Mouse (Mus musculus) hindbrain, embryonic 12.5 days (tissue): Measurements from ENCODE around the gene Nrxn2. TPM values are rescaled to one million over a fixed set of nuclear protein-coding genes. Genes with fewer than 3 reads are reported as not detected.

Experiments
- ATAC-seq: fragments of 200-750 bp; cut with Nextera tagmentation; 2 replicates; pipeline ENCODE4 v1.8.0; 2017; ENCODE audit warnings: moderate TSS enrichment; ENCODE audit not compliant: low FRiP score
- H3K27ac ChIP-seq: fragments of 300-500 bp; sonication (generic); 2 replicates; pipeline ENCODE4 v1.5.1; 2016; ENCODE audit warnings: mild to moderate bottlenecking
- H3K27me3 ChIP-seq: fragments of 300-500 bp; sonication (generic); 2 replicates; pipeline ENCODE4 v1.6.1; 2016; ENCODE audit warnings: mild to moderate bottlenecking
- H3K36me3 ChIP-seq: fragments of 300-500 bp; sonication (generic); 2 replicates; pipeline ENCODE4 v1.6.1; 2016; ENCODE audit warnings: mild to moderate bottlenecking
- H3K4me1 ChIP-seq: fragments of 300-500 bp; sonication (generic); 2 replicates; pipeline ENCODE4 v1.6.1; 2016
- H3K4me2 ChIP-seq: fragments of 300-500 bp; sonication (generic); replicated peaks from 2 replicates; pipeline ENCODE4 v1.6.1; 2016; ENCODE audit warnings: mild to moderate bottlenecking
- H3K4me3 ChIP-seq: fragments of 300-500 bp; sonication (generic); 2 replicates; pipeline ENCODE4 v1.5.1; 2016; ENCODE audit warnings: mild to moderate bottlenecking
- H3K9ac ChIP-seq: fragments of 300-500 bp; sonication (generic); 2 replicates; pipeline ENCODE4 v1.6.1; 2016; ENCODE audit warnings: mild to moderate bottlenecking, moderate library complexity
- H3K9me3 ChIP-seq: fragments of 300-500 bp; sonication (generic); replicated peaks from 2 replicates; pipeline ENCODE4 v1.6.1; 2016; ENCODE audit warnings: mild to moderate bottlenecking
- WGBS: fragments of 180-500 bp; shearing (Covaris S2); methylation state at CpG from one replicate; pipeline ENCODE4 v1.1.7; 2016; 5-methylcytosine and 5-hydroxymethylcytosine counted together
- polyA plus RNA-seq: library from polyadenylated mRNA; unstranded; fragments of >200 nt; fragmentation: Nextera tagmentation; extraction: Ambion mirVana; gene quantifications from 2 replicates; pipeline ENCODE4 v1.2.1, GENCODE M21; 2016

Nrxn2 gene
- polyA plus RNA-seq, 1 experiment from 2014 or later = 21.3 TPM

DNA sequence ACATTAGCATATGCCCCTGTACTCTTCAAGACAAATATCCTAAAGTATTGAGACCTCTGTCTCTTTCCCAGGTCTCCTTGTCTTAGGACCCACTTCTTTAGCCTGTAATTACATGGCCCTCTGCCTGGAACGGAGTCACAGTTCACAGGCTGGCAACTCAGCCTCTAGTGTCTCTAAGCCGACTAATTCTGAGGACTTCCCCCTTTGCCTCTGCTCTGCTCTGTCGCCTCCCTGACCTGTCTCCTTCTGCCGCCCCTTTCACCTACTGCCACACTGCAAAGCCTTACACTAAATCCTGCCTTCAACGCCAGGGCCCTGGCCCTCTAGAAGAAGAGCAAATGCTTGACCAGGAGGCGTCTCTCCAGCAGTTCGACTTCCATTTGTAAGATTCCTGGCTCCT, 125.0 kb downstream of the Nrxn2 start:
- H3K27me3 ChIP-seq = no peaks in the 10 kb centered on the region
- H3K36me3 ChIP-seq = no peaks in the 10 kb centered on the region
- no peak overlapping the region for H3K4me2 ChIP-seq
- no peaks in the 10 kb centered on the region for H3K9me3 ChIP-seq
- no peaks in the 10 kb centered on the region; the same call in 1 of the 2 replicates for H3K4me1 ChIP-seq
- 51% methylated on average over 7 of the region's 7 CpGs for WGBS
- no peak overlapping the region for H3K27ac ChIP-seq
- H3K9ac ChIP-seq = no peak overlapping the region
- H3K4me3 ChIP-seq = no peak overlapping the region
- no peak for ATAC-seq

- ATAC-seq = no peak
- H3K4me3 ChIP-seq = no peak overlapping the region
- no peak overlapping the region for H3K27ac ChIP-seq
- H3K9me3 ChIP-seq = no peaks in the 10 kb centered on the region
- H3K4me1 ChIP-seq = peaks cover 3% of the 10 kb centered on the region; the same call in 1 of the 2 replicates
- H3K9ac ChIP-seq = no peak overlapping the region
- H3K27me3 ChIP-seq = no peaks in the 10 kb centered on the region
- WGBS = 87% methylated on average over 13 of the region's 13 CpGs
- H3K4me2 ChIP-seq = no peak overlapping the region
- no peaks in the 10 kb centered on the region for H3K36me3 ChIP-seq
Measured at GRCm38 (mm10) chr19:6544712-6545111, 126.2 kb downstream of the Nrxn2 start.

DNA sequence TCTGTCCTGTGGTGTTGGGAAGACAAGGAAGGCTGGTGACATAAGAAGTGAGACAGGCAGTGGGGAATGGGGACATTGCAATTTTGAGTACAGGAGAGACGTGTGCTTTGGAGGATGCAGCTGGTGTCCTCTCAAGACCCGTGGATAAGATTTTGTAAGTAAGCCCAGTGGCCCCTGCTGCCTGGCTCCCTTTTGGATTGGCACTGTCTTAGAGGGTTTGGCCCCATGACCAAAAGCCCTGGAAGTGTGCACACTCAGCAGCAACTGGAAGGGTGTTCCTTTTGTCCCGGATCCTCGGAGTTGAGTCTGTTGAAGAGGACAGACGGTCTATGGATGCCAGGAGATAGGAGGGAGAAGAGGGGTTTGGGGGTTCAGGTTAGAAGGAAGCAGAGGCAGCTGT, 127.0 kb downstream of the Nrxn2 start:
- Histone ChIP-seq H3K27ac (no peak overlapping the region), H3K9ac (no peak overlapping the region), H3K27me3 (no peaks in the 10 kb centered on the region), H3K9me3 (no peaks in the 10 kb centered on the region), H3K36me3 (no peaks in the 10 kb centered on the region), H3K4me2 (no peak overlapping the region), H3K4me1 (peaks cover 3% of the 10 kb centered on the region; the same call in 1 of the 2 replicates), H3K4me3 (no peak overlapping the region)
- no peak for ATAC-seq
- 93% methylated on average over 5 of the region's 5 CpGs for WGBS

- Histone ChIP-seq H3K27me3 (no peaks in the 10 kb centered on the region), H3K4me1 (peaks cover 3% of the 10 kb centered on the region; the same call in 1 of the 2 replicates), H3K9me3 (no peaks in the 10 kb centered on the region), H3K27ac (no peak overlapping the region), H3K4me3 (no peak overlapping the region), H3K36me3 (no peaks in the 10 kb centered on the region), H3K4me2 (no peak overlapping the region), H3K9ac (no peak overlapping the region)
- no peak for ATAC-seq
- WGBS = 72% methylated on average over 1 of the region's 1 CpGs
Measured at GRCm38 (mm10) chr19:6546096-6546495, 127.6 kb downstream of the Nrxn2 start.

DNA sequence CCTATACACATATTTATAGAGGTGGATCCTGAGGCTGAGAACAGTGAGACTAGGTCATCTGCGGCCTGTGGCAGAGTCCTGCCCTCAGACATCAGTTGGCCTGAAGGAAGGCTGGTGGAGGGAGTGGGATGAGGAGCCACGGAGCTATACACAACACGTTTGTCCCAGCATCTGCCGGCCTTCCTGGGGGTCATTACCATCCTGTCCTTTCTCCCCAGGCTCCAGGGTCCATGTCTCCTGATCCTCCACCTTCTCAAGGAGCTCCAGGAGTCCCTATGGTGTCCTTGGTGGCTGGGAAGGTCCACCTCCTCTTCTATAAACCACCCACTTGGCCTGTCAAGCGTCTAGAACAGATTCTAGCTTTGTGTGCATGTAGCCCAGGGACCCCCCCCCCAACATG, 129.3 kb downstream of the Nrxn2 start:
- Histone ChIP-seq H3K36me3 (no peaks in the 10 kb centered on the region), H3K4me2 (no peak overlapping the region), H3K4me1 (peaks cover 3% of the 10 kb centered on the region; the same call in 1 of the 2 replicates), H3K27me3 (no peaks in the 10 kb centered on the region), H3K4me3 (no peak overlapping the region), H3K27ac (no peak overlapping the region), H3K9ac (no peak overlapping the region), H3K9me3 (no peaks in the 10 kb centered on the region)
- ATAC-seq = no peak
- 90% methylated on average over 5 of the region's 5 CpGs for WGBS

DNA sequence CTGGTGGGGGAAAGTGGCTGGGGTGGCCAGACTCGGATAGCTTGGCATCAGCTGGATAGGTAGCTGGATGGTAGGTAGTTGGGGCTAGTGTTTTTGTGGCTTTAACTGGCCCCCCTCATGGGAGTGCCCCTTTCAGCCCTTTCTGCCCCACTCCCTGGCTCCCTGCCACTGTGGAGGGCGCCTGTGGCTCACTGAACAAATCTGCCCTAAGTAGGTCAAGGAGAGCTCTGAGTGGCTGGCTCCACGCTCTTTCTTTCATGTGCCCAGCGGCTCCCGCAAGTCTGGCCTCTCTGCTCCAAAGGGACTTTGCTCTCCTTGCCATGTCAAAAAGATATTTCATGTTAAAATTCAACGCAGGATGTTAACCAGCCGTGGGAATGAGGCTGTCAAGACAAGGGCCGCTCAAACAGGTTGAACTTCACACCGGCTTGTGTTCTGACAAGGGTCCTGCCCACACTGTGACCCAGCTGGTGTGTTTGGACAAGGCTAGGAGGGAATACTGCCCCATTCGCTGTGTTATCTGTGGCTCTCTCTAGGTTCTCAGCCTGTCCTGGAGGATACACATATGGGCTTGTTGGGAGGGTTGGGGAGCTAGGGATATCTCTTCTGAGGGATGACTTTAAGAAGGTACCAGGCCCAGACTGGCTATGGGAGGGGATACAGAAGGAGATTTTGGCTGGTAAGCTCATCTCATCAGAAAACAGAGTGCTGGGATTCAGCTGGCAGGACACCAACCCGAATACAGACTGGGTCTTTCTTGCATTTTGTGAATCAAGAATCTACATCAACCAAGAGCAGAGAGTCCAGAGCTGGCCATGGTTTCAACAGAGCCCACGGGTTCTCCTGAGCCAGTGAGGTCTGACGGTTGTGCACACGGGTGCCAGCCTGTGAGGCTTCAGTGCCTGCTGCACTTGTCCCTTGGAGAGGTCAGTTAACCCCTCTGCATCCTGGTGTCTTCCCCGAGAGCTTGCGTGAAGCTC, 130.2 kb downstream of the Nrxn2 start:
- no peaks in the 10 kb centered on the region for H3K9me3 ChIP-seq
- 73% methylated on average over 16 of the region's 16 CpGs for WGBS
- no peak overlapping the region for H3K9ac ChIP-seq
- H3K4me2 ChIP-seq = no peak overlapping the region
- H3K27ac ChIP-seq = no peak overlapping the region
- H3K27me3 ChIP-seq = no peaks in the 10 kb centered on the region
- no peaks in the 10 kb centered on the region for H3K36me3 ChIP-seq
- H3K4me3 ChIP-seq = no peak overlapping the region
- peaks cover 3% of the 10 kb centered on the region; the same call in 1 of the 2 replicates for H3K4me1 ChIP-seq
- ATAC-seq = no peak

GRCm38 (mm10) chr19:6549566-6549965, 131.0 kb downstream of the Nrxn2 start:
- no peaks in the 10 kb centered on the region for H3K9me3 ChIP-seq
- 85% methylated on average over 11 of the region's 11 CpGs for WGBS
- H3K27me3 ChIP-seq = no peaks in the 10 kb centered on the region
- H3K27ac ChIP-seq = no peak overlapping the region
- ATAC-seq = no peak
- no peak overlapping the region for H3K4me3 ChIP-seq
- H3K9ac ChIP-seq = no peak overlapping the region
- H3K4me1 ChIP-seq = peaks cover 3% of the 10 kb centered on the region; the same call in 1 of the 2 replicates
- no peak overlapping the region for H3K4me2 ChIP-seq
- no peaks in the 10 kb centered on the region for H3K36me3 ChIP-seq

DNA sequence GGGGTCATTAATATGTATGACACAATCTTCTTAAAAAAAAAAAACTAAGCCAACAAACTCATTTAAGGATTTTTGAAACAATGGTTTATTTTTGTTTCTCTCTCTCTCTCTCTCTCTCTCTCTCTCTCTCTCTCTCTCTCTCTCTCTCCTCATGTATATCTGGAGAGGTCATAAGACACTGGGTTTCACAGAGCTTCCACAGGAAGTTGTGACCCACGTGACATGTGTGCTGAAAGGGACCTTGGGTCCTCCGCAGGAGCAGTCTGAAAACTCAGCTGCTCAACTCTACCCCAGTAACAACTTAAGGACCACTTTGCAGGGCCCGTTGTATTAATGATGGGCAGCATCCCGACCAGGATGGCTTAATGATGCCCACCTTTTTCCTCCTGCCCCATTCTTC, 132.7 kb downstream of the Nrxn2 start:
- Histone ChIP-seq H3K27ac (no peak overlapping the region), H3K9me3 (no peaks in the 10 kb centered on the region), H3K9ac (no peak overlapping the region), H3K4me1 (peaks cover 3% of the 10 kb centered on the region; the same call in 1 of the 2 replicates), H3K27me3 (no peaks in the 10 kb centered on the region; the same call in 1 of the 2 replicates), H3K4me3 (no peak overlapping the region), H3K4me2 (no peak overlapping the region), H3K36me3 (no peaks in the 10 kb centered on the region)
- 77% methylated on average over 4 of the region's 4 CpGs for WGBS
- no peak for ATAC-seq

DNA sequence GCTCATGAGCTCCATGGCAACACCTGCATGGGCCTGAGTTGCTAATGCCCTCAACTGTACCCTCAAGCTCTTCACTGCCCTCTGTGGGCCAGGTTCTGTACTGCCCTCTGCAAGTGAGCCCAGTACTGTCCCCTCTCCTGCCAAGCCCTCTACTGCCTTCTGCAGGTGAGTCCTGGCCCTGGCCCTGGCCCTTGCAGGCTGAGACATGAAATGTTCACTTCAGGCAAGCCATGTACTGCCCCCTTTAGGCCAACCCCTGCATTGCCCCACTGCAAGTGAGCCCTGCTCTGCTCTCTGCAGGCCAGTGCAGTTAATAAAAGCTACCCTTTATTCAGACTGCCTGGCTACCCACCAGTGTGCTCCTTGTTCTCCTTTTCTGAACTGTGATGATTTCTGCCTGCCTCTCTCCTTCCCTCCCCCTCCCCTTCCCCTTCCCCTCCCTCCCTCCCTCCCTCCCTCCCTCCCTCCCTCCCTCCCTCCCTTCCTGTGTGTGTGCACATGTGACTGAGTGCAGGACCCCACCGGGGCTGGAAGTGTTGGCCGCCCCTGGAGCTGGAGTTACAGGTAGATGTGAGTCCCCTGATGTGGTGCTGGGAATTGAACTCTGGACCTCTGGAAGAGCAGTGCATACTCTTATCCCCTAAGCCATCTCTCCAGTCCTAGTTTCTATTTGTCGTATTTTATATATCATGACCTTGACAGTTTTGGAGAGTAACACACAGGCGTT, 133.9 kb downstream of the Nrxn2 start:
- WGBS = 93% methylated on average over 4 of the region's 4 CpGs
- no peaks in the 10 kb centered on the region for H3K9me3 ChIP-seq
- H3K4me2 ChIP-seq = no peak overlapping the region
- no peak overlapping the region for H3K4me3 ChIP-seq
- no peaks in the 10 kb centered on the region for H3K36me3 ChIP-seq
- no peak overlapping the region for H3K27ac ChIP-seq
- no peaks in the 10 kb centered on the region; the same call in 1 of the 2 replicates for H3K27me3 ChIP-seq
- no peak overlapping the region for H3K9ac ChIP-seq
- ATAC-seq = no peak
- H3K4me1 ChIP-seq = peaks cover 3% of the 10 kb centered on the region; the same call in 1 of the 2 replicates

GRCm38 (mm10) chr19:6553174-6553573, 134.6 kb downstream of the Nrxn2 start:
- Histone ChIP-seq H3K4me3 (no peak overlapping the region), H3K4me1 (peaks cover 3% of the 10 kb centered on the region; the same call in 1 of the 2 replicates), H3K36me3 (no peaks in the 10 kb centered on the region), H3K9ac (no peak overlapping the region), H3K27me3 (no peaks in the 10 kb centered on the region; the same call in 1 of the 2 replicates), H3K27ac (no peak overlapping the region), H3K9me3 (no peaks in the 10 kb centered on the region), H3K4me2 (no peak overlapping the region)
- 67% methylated on average over 5 of the region's 5 CpGs for WGBS
- ATAC-seq = no peak

DNA sequence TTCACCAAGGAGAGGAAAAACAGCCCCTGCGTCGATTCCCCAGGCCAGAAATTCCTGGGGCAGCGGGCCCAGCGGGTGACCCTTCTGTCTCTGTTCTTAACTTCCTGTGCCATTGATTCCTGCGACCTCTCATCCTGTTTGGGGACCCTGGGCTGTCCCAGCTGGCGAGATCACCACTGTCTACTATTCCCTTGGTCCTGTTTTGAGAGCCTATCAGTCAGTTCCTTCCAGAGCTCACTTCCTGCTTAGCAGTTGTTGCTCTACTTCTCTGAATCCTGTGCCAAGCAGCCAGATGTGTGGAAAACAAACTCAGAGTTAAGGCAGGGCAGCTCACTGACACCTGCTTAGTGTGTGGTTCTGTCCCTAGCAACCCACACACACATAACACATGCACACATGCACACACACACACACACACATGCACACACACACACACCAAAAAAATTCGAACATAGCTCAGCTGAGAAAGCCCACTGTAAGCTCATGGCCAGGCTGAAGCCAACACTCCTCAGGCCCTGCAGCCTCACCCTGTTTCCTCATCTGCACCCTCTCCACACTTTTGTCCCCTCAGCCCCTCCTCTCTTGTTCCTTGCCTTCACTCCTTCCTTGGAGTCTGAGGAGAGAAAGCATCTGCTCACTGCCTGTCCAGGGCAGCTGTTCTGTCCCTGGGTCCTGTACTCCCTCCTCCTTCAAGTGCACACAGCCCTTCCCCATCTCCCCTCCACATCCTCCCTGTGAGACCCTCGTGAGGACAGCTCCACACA, 135.5 kb downstream of the Nrxn2 start:
- Histone ChIP-seq H3K4me1 (no peaks in the 10 kb centered on the region), H3K27ac (no peak overlapping the region), H3K4me3 (no peak overlapping the region), H3K4me2 (no peak overlapping the region), H3K9ac (no peak overlapping the region), H3K9me3 (no peaks in the 10 kb centered on the region), H3K36me3 (no peaks in the 10 kb centered on the region), H3K27me3 (no peaks in the 10 kb centered on the region; the same call in 1 of the 2 replicates)
- 38% methylated on average over 8 of the region's 8 CpGs for WGBS
- ATAC-seq = no peak

GRCm38 (mm10) chr19:6559576-6559975, 141.0 kb downstream of the Nrxn2 start:
- H3K9me3 ChIP-seq = no peaks in the 10 kb centered on the region
- H3K4me3 ChIP-seq = no peak overlapping the region
- H3K27ac ChIP-seq = no peak overlapping the region
- H3K36me3 ChIP-seq = no peaks in the 10 kb centered on the region
- H3K27me3 ChIP-seq = no peaks in the 10 kb centered on the region; the same call in 1 of the 2 replicates
- 57% methylated on average over 4 of the region's 4 CpGs for WGBS
- no peak overlapping the region for H3K9ac ChIP-seq
- peaks cover 3% of the 10 kb centered on the region; the same call in 1 of the 2 replicates for H3K4me1 ChIP-seq
- no peak overlapping the region for H3K4me2 ChIP-seq
- no peak for ATAC-seq
